Mouse (Mus musculus): ENCODE measurements around the gene Ankef1. TPM values are rescaled to one million over a fixed set of nuclear protein-coding genes. Genes with fewer than 3 reads are reported as not detected.

Ankef1 gene
- polyA plus RNA-seq, 2 experiments, result not detected

DNA sequence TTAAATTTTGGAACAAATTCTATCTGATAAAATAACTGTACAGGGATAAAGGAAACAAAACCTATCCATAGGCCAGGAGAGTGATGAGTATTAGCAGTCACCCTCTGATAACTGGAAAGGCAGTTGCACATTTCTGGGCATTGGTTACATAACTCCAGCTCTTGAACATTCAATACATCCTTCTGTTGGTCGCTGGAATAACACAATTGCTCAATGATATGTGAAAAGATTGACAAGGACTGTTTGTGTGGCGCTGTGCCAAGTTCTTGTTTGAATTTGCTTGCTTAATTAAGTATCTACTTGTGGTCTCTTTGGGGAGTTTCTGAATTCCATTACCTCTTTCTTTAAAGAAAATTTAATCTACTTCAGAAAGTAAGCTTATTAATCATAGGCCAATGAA is 81.1 kb downstream of the Ankef1 start:
- no peak overlapping the region for H3K4me2 ChIP-seq (ENCODE audit: low read depth)
- DNase-seq (ENCODE audit: low read depth in 3 of 3, low spot score in 3 of 3) (no peak), ATAC-seq (ENCODE audit: insufficient read depth) (no peak)
- no peak overlapping the region for H3K9ac ChIP-seq (replicated peaks)
- TF ChIP-seq CTCF (IDR thresholded peaks at IDR 0.05; ENCODE audit: low read depth) (no peak), EP300 (IDR thresholded peaks at IDR 0.05; ENCODE audit: low read depth) (no peak)
- H3K9me3 ChIP-seq (ENCODE audit: control insufficient read depth, low read length), result no peaks in the 10 kb centered on the region
- no peaks in the 10 kb centered on the region for H3K27me3 ChIP-seq (ENCODE audit: control insufficient read depth, insufficient read depth, low read length)
- H3K36me3 ChIP-seq (replicated peaks; ENCODE audit: control insufficient read depth, insufficient read depth, low read depth), result no peaks in the 10 kb centered on the region
- WGBS (ENCODE audit: insufficient replicate concordance), result 32% methylated on average over 2 of the region's 2 CpGs
- no peak overlapping the region for H3K27ac ChIP-seq
- H3K4me1 ChIP-seq (replicated peaks; ENCODE audit: control insufficient read depth in 2 of 2, insufficient read depth in 2 of 2, low read length in 1 of 2), result no peaks in the 10 kb centered on the region
- H3K4me3 ChIP-seq (ENCODE audit: insufficient read depth in 1 of 2, low read depth in 2 of 2, low read length in 2 of 2), result no peak overlapping the region

DNA sequence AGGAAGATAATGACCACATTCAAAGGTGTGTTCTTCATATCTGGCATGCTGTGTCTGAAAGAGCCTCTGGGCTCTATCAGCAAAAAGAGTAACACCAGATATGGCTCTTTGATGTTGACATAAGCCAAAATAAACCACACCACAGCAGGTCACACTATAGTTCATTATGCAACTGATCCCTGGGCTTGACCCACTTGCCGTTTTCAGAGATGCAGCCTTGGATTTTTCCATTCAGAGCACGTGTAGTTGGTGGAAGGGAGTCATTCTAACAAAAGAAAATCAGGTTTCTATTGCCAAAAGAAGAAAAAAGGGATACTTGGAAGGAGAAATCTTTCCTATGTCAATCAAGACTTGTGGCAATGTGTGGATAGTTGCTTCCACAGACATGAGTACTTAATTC is 87.1 kb downstream of the Ankef1 start:
- Histone ChIP-seq H3K9me3 (ENCODE audit: control insufficient read depth, low read length) (no peaks in the 10 kb centered on the region), H3K27me3 (ENCODE audit: control insufficient read depth, insufficient read depth, low read length) (no peaks in the 10 kb centered on the region), H3K27ac (no peak overlapping the region), H3K4me2 (ENCODE audit: low read depth) (no peak overlapping the region), H3K36me3 (replicated peaks; ENCODE audit: control insufficient read depth, insufficient read depth, low read depth) (no peaks in the 10 kb centered on the region), H3K9ac (replicated peaks) (no peak overlapping the region), H3K4me3 (ENCODE audit: insufficient read depth in 1 of 2, low read depth in 2 of 2, low read length in 2 of 2) (no peak overlapping the region), H3K4me1 (replicated peaks; ENCODE audit: control insufficient read depth in 2 of 2, insufficient read depth in 2 of 2, low read length in 1 of 2) (no peaks in the 10 kb centered on the region)
- no peak for ATAC-seq (ENCODE audit: insufficient read depth)
- WGBS (ENCODE audit: insufficient replicate concordance), result 24% methylated on average over 2 of the region's 2 CpGs
- no peak for DNase-seq (ENCODE audit: low read depth in 3 of 3, low spot score in 3 of 3)
- TF ChIP-seq CTCF (IDR thresholded peaks at IDR 0.05; ENCODE audit: low read depth) (no peak), EP300 (IDR thresholded peaks at IDR 0.05; ENCODE audit: low read depth) (no peak)

DNA sequence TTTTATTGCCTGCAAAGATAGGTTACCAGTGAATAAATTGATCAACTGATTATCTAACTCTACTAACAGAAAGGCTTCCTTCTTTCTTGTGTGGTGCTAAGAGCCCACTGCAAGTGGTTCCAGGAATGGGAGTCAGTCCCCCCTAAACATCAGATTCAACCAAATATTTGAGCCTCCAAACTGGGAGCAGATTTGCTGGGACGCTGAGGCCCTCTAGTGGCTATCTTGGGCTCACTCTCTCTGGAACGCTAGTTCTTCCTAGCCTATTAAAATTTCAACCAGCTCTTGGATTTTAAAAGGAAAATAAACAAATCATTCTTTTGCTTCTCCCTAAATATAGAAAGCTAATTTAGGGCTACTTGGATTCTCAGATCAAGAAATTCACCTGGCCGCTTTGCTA is 94.7 kb downstream of the Ankef1 start:
- H3K27me3 ChIP-seq (ENCODE audit: control insufficient read depth, insufficient read depth, low read length), result no peaks in the 10 kb centered on the region
- H3K4me1 ChIP-seq (replicated peaks; ENCODE audit: control insufficient read depth in 2 of 2, insufficient read depth in 2 of 2, low read length in 1 of 2), result no peaks in the 10 kb centered on the region
- H3K9ac ChIP-seq (replicated peaks), result no peak overlapping the region
- no peak overlapping the region for H3K27ac ChIP-seq
- WGBS (ENCODE audit: insufficient replicate concordance), result 27% methylated on average over 3 of the region's 3 CpGs
- peak; percentile 42 for TF ChIP-seq CTCF (IDR thresholded peaks at IDR 0.05; ENCODE audit: low read depth)
- no peak for TF ChIP-seq EP300 (IDR thresholded peaks at IDR 0.05; ENCODE audit: low read depth)
- H3K4me2 ChIP-seq (ENCODE audit: low read depth), result no peak overlapping the region
- no peaks in the 10 kb centered on the region for H3K9me3 ChIP-seq (ENCODE audit: control insufficient read depth, low read length)
- no peak for ATAC-seq (ENCODE audit: insufficient read depth)
- no peak overlapping the region for H3K4me3 ChIP-seq (ENCODE audit: insufficient read depth in 1 of 2, low read depth in 2 of 2, low read length in 2 of 2)
- DNase-seq (ENCODE audit: low read depth in 3 of 3, low spot score in 3 of 3), result no peak
- no peaks in the 10 kb centered on the region for H3K36me3 ChIP-seq (replicated peaks; ENCODE audit: control insufficient read depth, insufficient read depth, low read depth)

DNA sequence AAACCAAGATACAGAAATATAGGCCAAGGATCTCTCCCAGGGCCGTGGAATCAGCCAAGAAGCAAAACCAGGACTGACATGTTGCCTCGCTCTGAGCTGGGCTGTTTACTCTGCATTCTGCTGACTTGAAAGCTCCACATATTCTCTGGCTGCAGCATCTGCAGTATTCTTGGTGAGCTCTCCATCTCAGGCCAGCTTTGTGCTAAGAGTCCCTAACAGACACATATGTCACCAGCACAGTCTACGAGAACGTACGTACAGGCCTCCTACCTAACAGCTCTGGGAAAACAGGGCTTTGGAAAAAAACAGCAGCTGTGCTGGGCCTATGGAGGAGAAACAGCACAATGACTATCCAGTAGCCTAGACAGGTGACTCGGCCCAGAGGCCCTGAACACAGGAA is 97.0 kb downstream of the Ankef1 start:
- Histone ChIP-seq H3K4me1 (replicated peaks; ENCODE audit: control insufficient read depth in 2 of 2, insufficient read depth in 2 of 2, low read length in 1 of 2) (no peaks in the 10 kb centered on the region), H3K27me3 (ENCODE audit: control insufficient read depth, insufficient read depth, low read length) (no peaks in the 10 kb centered on the region), H3K27ac (no peak overlapping the region), H3K9ac (replicated peaks) (no peak overlapping the region), H3K36me3 (replicated peaks; ENCODE audit: control insufficient read depth, insufficient read depth, low read depth) (no peaks in the 10 kb centered on the region), H3K4me2 (ENCODE audit: low read depth) (no peak overlapping the region), H3K9me3 (ENCODE audit: control insufficient read depth, low read length) (no peaks in the 10 kb centered on the region), H3K4me3 (ENCODE audit: insufficient read depth in 1 of 2, low read depth in 2 of 2, low read length in 2 of 2) (no peak overlapping the region)
- DNase-seq (ENCODE audit: low read depth in 3 of 3, low spot score in 3 of 3) (no peak), ATAC-seq (ENCODE audit: insufficient read depth) (no peak)
- WGBS (ENCODE audit: insufficient replicate concordance), result 66% methylated on average over 6 of the region's 6 CpGs
- TF ChIP-seq CTCF (IDR thresholded peaks at IDR 0.05; ENCODE audit: low read depth), result no peak
- TF ChIP-seq EP300 (IDR thresholded peaks at IDR 0.05; ENCODE audit: low read depth), result no peak

DNA sequence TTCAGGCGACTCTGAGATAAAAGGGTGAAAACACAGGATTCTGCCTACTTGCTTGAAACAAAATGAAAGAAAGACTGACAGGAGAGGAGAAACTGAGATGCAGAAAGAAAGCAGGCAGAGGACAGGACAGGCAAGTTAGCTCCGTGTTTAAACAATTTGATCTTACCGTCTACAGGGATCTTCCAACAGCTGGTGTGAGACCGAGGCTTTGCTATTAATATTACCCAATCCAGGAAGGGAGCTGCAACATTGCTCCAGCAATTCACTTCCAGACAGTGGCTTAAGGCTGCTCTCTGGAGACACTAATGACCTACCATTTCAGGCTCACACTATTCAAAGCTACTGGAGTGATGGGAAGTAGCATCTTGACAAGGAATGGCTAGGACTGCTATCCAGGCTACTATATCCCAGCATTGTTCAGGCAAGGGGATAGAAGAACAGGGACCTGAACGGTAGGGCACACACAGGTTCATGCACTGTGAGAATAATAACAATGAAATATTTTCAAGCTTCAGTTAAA is 99.0 kb downstream of the Ankef1 start:
- Histone ChIP-seq H3K27me3 (ENCODE audit: control insufficient read depth, insufficient read depth, low read length) (no peaks in the 10 kb centered on the region), H3K4me1 (replicated peaks; ENCODE audit: control insufficient read depth in 2 of 2, insufficient read depth in 2 of 2, low read length in 1 of 2) (no peaks in the 10 kb centered on the region), H3K27ac (no peak overlapping the region), H3K9me3 (ENCODE audit: control insufficient read depth, low read length) (no peaks in the 10 kb centered on the region), H3K4me2 (ENCODE audit: low read depth) (no peak overlapping the region), H3K9ac (replicated peaks) (no peak overlapping the region), H3K4me3 (ENCODE audit: insufficient read depth in 1 of 2, low read depth in 2 of 2, low read length in 2 of 2) (no peak overlapping the region), H3K36me3 (replicated peaks; ENCODE audit: control insufficient read depth, insufficient read depth, low read depth) (no peaks in the 10 kb centered on the region)
- DNase-seq (ENCODE audit: low read depth in 3 of 3, low spot score in 3 of 3) (no peak), ATAC-seq (ENCODE audit: insufficient read depth) (no peak)
- WGBS (ENCODE audit: insufficient replicate concordance), result 73% methylated on average over 5 of the region's 5 CpGs
- no peak for TF ChIP-seq CTCF (IDR thresholded peaks at IDR 0.05; ENCODE audit: low read depth)
- no peak for TF ChIP-seq EP300 (IDR thresholded peaks at IDR 0.05; ENCODE audit: low read depth)

Measured in liver, embryonic 14.5 days (tissue).